Mouse (Mus musculus): ENCODE measurements around the gene Col18a1. TPM values are rescaled to one million over a fixed set of nuclear protein-coding genes. Genes with fewer than 3 reads are reported as not detected.
A peak's percentile ranks its signal among the peaks of the same experiment; 100 is the strongest.

Col18a1 gene
- polyA plus RNA-seq, 1 experiment from 2014 or later: 104 TPM

DNA sequence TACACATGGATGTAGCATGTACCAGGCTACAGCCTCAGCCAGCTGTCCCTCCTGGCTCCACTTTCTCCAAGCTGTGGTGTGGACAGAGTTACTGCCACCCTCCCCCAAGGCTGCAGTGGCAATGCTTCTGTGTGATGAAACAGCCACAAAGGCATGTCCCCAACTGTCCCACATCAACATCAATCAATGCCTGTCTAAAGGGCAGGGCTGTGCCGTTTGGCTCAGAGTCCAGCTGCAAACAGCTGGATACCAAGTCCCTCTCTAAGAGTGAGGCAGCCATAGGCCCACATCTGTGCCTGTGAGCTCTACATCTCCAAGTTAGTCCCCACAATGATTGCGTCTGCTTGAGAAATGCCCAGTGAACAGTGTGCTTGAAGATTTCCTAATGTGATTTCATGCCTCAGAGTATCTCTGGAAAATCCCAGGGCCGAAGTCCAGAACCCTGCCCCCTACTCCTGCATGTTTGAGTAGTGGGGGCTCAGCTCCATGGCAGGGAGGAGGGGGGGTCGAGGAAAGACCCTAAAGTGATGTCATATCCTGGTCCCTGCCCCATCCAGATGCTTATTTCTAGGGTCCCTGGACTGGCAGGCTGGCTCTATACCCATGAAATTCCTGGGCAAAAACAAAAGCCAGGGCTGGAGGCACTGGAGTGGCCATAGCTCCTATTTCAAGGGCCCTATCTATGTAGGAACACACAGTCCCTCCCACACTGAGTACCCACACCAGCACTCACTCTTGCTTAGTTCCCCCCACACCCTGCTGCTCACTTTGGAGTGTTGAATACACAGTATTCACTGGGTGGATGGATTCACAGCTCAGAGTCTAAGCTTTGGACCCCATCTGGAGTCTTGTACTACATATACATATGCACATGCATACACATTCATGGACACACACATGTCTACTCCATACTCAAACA, 49.6 kb downstream of the Col18a1 start:
- no peak overlapping the region; the same call in 1 of the 2 replicates for H3K4me2 ChIP-seq (ENCODE audit: low read depth, low read length)
- no peaks in the 10 kb centered on the region for H3K27me3 ChIP-seq (ENCODE audit: control insufficient read depth, insufficient read depth, low read depth, low read length)

DNA sequence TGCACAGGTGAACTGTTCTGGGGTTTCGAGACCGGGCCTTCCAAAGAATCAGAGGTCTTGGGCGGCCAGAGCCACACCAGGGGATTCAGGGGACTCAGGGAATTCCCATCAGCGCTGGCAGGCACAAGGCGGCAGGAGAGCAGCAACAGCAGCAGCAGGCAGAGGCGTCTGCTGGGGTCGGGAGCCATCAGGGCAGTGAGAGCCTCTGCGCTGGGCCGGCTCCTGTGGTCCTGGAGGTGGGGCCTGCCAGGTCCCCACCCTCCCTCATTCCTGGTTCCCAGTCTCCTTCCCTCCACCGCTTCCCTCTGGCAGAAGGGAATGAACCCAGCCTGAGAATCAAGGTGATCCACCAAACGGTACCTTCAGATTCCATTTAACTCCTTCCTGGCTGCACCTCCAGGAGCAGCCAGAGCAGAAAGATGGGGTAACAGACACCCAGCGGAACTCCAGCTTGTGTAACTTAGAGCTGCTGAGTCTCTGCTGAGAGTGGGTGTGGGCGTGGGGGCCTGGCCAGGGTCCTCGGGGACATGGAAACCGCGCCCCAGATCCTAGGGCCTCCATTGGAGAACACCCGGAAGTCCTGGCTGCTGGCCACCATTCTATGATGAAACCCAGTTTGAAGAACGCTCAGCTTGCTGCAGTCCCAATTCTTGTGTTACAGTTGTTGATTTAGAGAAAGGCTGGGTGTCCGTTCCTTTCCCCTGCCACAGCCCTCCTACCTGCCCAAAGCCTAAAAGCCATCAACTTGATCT, 52.7 kb downstream of the Col18a1 start:
- 44% methylated on average over 19 of the region's 19 CpGs for WGBS (ENCODE audit: insufficient replicate concordance)
- peak overlapping the region; percentile 59 for H3K9ac ChIP-seq (ENCODE audit: low read depth, low read length)
- H3K9me3 ChIP-seq (replicated peaks; ENCODE audit: control insufficient read depth, low read length): no peaks in the 10 kb centered on the region
- peak overlapping the region; percentile 85 for H3K27ac ChIP-seq (ENCODE audit: low read length)
- peak; percentile 69 for ATAC-seq (ENCODE audit: low read depth)
- no peaks in the 10 kb centered on the region for H3K36me3 ChIP-seq (ENCODE audit: control insufficient read depth, insufficient read depth)
- peak overlapping the region; percentile 60 for H3K4me2 ChIP-seq (ENCODE audit: low read depth, low read length)
- no peaks in the 10 kb centered on the region for H3K27me3 ChIP-seq (ENCODE audit: control insufficient read depth, insufficient read depth, low read depth, low read length)
- H3K4me1 ChIP-seq (ENCODE audit: control insufficient read depth, low read depth, low read length): no peaks in the 10 kb centered on the region; the same call in 1 of the 2 replicates
- H3K4me3 ChIP-seq (ENCODE audit: low read depth, low read length): peak overlapping the region; percentile 53

More for the DNA sequence above, 49.6 kb downstream of the Col18a1 start:
- ATAC-seq (ENCODE audit: low read depth): peak; percentile 70
- WGBS (ENCODE audit: insufficient replicate concordance): 30% methylated on average over 4 of the region's 4 CpGs
- H3K27ac ChIP-seq (ENCODE audit: low read length): peak overlapping the region; percentile 78
- no peaks in the 10 kb centered on the region; the same call in 1 of the 2 replicates for H3K4me1 ChIP-seq (ENCODE audit: control insufficient read depth, low read depth, low read length)
- H3K9ac ChIP-seq (ENCODE audit: low read depth, low read length): no peak overlapping the region
- no peak overlapping the region for H3K4me3 ChIP-seq (ENCODE audit: low read depth, low read length)
- H3K9me3 ChIP-seq (replicated peaks; ENCODE audit: control insufficient read depth, low read length): no peaks in the 10 kb centered on the region
- no peaks in the 10 kb centered on the region for H3K36me3 ChIP-seq (ENCODE audit: control insufficient read depth, insufficient read depth)

DNA sequence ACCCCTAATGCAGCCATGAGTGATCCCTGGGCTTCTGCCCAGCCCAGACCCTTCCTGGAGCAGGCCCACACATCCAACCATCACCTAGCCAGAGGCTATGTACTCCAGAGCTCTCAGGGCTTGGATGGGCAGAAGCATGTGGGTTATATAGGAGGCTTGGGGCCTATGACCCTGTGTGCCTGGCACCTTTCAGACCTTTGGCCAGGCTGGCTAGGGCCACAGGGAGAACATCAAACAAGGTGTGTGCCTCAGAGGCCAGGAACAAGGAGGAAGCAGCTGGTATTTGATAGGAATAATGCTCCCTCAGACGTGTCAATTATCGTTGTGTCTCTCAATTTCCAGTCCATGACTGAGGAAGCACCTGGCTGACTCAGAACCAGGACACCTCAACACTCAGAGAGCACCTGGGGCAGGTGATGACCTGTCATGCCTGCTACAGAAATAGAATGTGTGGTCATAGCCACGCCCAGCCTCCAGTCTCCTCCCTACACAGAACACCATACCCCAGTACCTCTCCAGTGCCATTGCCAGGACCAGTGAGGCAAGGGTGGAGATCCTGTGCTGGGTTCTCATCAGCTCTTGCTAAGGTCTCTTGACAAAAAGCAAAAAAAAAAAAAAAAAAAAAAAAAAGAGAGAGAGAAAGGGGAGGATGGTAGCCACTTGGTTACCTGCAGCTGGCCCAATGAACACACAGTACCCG, 54.6 kb downstream of the Col18a1 start:
- H3K9ac ChIP-seq (ENCODE audit: low read depth, low read length): peak overlapping the region; percentile 59; the same call in 1 of the 2 replicates
- H3K36me3 ChIP-seq (ENCODE audit: control insufficient read depth, insufficient read depth): no peaks in the 10 kb centered on the region
- H3K9me3 ChIP-seq (replicated peaks; ENCODE audit: control insufficient read depth, low read length): no peaks in the 10 kb centered on the region
- peak; percentile 16; the same call in 1 of the 2 replicates for ATAC-seq (ENCODE audit: low read depth)
- H3K27me3 ChIP-seq (ENCODE audit: control insufficient read depth, insufficient read depth, low read depth, low read length): no peaks in the 10 kb centered on the region
- 41% methylated on average over 4 of the region's 4 CpGs for WGBS (ENCODE audit: insufficient replicate concordance)
- peak overlapping the region; percentile 85 for H3K27ac ChIP-seq (ENCODE audit: low read length)
- H3K4me2 ChIP-seq (ENCODE audit: low read depth, low read length): peak overlapping the region; percentile 60
- peak overlapping the region; percentile 53 for H3K4me3 ChIP-seq (ENCODE audit: low read depth, low read length)
- H3K4me1 ChIP-seq (ENCODE audit: control insufficient read depth, low read depth, low read length): no peaks in the 10 kb centered on the region; the same call in 1 of the 2 replicates

DNA sequence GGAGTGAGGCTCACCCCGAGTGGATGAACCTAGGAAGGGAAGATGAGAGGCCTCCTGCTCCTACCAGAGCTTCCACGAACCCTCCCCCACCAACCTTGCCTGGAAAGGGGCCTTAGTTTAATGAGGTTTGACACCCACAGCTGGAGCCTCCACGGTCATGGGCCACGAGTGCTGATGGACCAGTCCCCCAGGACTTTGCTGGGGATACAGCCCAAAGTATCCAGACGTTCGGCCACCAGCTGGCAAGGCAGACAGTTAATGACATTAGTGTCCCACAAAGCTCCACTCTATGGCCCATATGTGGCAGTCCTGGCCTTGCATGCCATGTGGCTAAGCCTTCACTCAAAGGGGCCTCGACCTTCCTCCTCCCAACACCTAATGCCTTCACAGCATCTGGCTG, 55.5 kb downstream of the Col18a1 start:
- WGBS (ENCODE audit: insufficient replicate concordance): 48% methylated on average over 7 of the region's 7 CpGs
- H3K4me1 ChIP-seq (ENCODE audit: control insufficient read depth, low read depth, low read length): no peaks in the 10 kb centered on the region; the same call in 1 of the 2 replicates
- H3K27ac ChIP-seq (ENCODE audit: low read length): no peak overlapping the region
- H3K4me2 ChIP-seq (ENCODE audit: low read depth, low read length): peak overlapping the region; percentile 60
- H3K9me3 ChIP-seq (replicated peaks; ENCODE audit: control insufficient read depth, low read length): no peaks in the 10 kb centered on the region
- no peaks in the 10 kb centered on the region for H3K36me3 ChIP-seq (ENCODE audit: control insufficient read depth, insufficient read depth)
- peak overlapping the region; percentile 53 for H3K4me3 ChIP-seq (ENCODE audit: low read depth, low read length)
- ATAC-seq (ENCODE audit: low read depth): no peak
- peak overlapping the region; percentile 31 for H3K9ac ChIP-seq (ENCODE audit: low read depth, low read length)
- H3K27me3 ChIP-seq (ENCODE audit: control insufficient read depth, insufficient read depth, low read depth, low read length): no peaks in the 10 kb centered on the region

DNA sequence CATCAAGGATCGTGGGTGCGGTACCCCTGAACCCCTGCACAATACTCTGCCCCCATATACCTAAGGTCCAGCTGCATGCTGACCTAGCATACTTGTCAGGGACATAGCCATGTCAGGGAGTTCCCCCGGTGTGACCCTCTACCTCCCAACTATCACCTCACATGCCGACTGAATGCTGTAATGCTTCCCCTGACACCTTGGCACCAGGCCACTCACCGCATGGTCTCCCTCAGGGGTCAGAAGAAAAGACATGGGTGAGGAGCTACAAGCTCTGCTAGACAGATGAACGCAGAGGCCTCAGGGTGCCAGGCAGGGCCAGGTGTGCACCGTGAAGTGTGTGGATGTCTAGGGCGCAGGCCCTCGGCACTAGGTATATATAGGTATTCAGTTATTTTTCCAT, 56.3 kb downstream of the Col18a1 start:
- 66% methylated on average over 9 of the region's 9 CpGs for WGBS (ENCODE audit: insufficient replicate concordance)
- Histone ChIP-seq H3K9ac (ENCODE audit: low read depth, low read length) (no peak overlapping the region), H3K27ac (ENCODE audit: low read length) (peak overlapping the region; percentile 29; the same call in 1 of the 2 replicates), H3K4me2 (ENCODE audit: low read depth, low read length) (peak overlapping the region; percentile 60), H3K9me3 (replicated peaks; ENCODE audit: control insufficient read depth, low read length) (no peaks in the 10 kb centered on the region), H3K27me3 (ENCODE audit: control insufficient read depth, insufficient read depth, low read depth, low read length) (no peaks in the 10 kb centered on the region), H3K4me1 (ENCODE audit: control insufficient read depth, low read depth, low read length) (no peaks in the 10 kb centered on the region; the same call in 1 of the 2 replicates), H3K36me3 (ENCODE audit: control insufficient read depth, insufficient read depth) (no peaks in the 10 kb centered on the region), H3K4me3 (ENCODE audit: low read depth, low read length) (0 out of 2 replicates have a peak overlapping the region, but pooled peaks have one; percentile 2)
- ATAC-seq (ENCODE audit: low read depth): peak; percentile 13; the same call in 1 of the 2 replicates

DNA sequence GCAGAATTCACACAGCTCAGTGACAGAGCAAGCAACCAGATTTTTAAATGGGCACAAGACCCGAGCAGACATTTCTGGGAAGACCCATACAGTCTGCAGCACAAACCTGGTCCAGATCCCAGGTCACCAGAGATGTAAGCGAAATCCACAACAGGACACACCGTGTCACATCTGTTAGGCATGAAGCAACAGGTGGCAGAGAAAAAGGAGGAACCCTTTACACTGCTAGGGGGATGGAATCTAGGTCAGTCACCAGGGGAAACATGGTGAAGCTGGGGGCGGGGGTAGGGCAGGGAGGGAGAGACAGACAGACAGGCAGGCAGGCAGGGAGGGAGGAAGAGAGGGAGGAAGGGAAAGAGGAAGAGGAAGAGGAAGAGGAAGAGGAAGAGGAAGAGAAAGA, 58.2 kb downstream of the Col18a1 start:
- Histone ChIP-seq H3K36me3 (ENCODE audit: control insufficient read depth, insufficient read depth) (no peaks in the 10 kb centered on the region), H3K4me2 (ENCODE audit: low read depth, low read length) (no peak overlapping the region), H3K27me3 (ENCODE audit: control insufficient read depth, insufficient read depth, low read depth, low read length) (no peaks in the 10 kb centered on the region), H3K9ac (ENCODE audit: low read depth, low read length) (no peak overlapping the region), H3K4me1 (ENCODE audit: control insufficient read depth, low read depth, low read length) (no peaks in the 10 kb centered on the region; the same call in 1 of the 2 replicates), H3K27ac (ENCODE audit: low read length) (no peak overlapping the region), H3K4me3 (ENCODE audit: low read depth, low read length) (no peak overlapping the region), H3K9me3 (replicated peaks; ENCODE audit: control insufficient read depth, low read length) (no peaks in the 10 kb centered on the region)
- ATAC-seq (ENCODE audit: low read depth): no peak
- WGBS (ENCODE audit: insufficient replicate concordance): 40% methylated on average over 4 of the region's 4 CpGs

DNA sequence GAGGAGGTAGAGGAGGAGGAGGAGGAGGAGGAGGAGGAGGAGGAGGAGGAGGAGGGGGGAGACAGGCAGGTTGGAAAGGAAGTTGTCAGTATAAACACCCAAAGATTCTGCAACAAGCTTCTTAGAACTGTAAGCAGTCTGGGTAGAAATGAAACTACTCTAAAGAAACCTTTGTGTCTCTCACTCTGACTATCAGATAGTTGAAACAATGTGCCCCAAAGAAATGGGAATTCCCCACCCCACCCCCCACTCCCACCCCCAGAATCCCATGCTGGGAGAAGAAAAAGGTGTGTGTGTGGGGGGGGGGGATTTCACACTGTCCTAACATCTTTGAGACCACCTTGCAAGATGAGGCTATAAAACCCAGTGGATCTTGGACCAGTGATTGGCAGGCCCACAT, 62.0 kb downstream of the Col18a1 start:
- Histone ChIP-seq H3K4me1 (ENCODE audit: control insufficient read depth, low read depth, low read length) (no peaks in the 10 kb centered on the region; the same call in 1 of the 2 replicates), H3K36me3 (ENCODE audit: control insufficient read depth, insufficient read depth) (no peaks in the 10 kb centered on the region), H3K27ac (ENCODE audit: low read length) (0 out of 2 replicates have a peak overlapping the region, but pooled peaks have one; percentile 1), H3K27me3 (ENCODE audit: control insufficient read depth, insufficient read depth, low read depth, low read length) (no peaks in the 10 kb centered on the region), H3K9ac (ENCODE audit: low read depth, low read length) (no peak overlapping the region), H3K4me3 (ENCODE audit: low read depth, low read length) (no peak overlapping the region), H3K4me2 (ENCODE audit: low read depth, low read length) (no peak overlapping the region), H3K9me3 (replicated peaks; ENCODE audit: control insufficient read depth, low read length) (no peaks in the 10 kb centered on the region)
- no peak for ATAC-seq (ENCODE audit: low read depth)

DNA sequence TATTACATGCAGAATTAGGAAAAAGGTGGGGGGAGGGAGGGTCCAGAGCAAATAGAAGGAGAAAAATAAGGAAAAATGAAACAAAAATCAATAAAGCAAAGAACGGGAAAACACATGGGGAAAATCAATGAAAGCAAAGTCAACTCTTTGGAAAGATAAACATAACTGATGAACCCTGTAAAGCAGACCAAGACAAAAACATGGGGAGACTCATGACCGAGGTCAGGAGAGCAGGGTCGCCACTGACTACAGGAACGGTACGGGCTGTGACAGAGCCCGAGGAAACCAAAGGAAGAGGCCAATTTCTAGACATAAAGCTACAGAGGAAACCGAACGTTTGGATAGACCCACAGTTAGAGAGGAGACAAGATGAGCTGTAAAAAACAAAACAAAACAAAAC, 62.7 kb downstream of the Col18a1 start:
- Histone ChIP-seq H3K36me3 (ENCODE audit: control insufficient read depth, insufficient read depth) (no peaks in the 10 kb centered on the region), H3K9ac (ENCODE audit: low read depth, low read length) (no peak overlapping the region), H3K4me3 (ENCODE audit: low read depth, low read length) (no peak overlapping the region), H3K27me3 (ENCODE audit: control insufficient read depth, insufficient read depth, low read depth, low read length) (no peaks in the 10 kb centered on the region), H3K4me1 (ENCODE audit: control insufficient read depth, low read depth, low read length) (no peaks in the 10 kb centered on the region), H3K9me3 (replicated peaks; ENCODE audit: control insufficient read depth, low read length) (no peaks in the 10 kb centered on the region), H3K27ac (ENCODE audit: low read length) (no peak overlapping the region), H3K4me2 (ENCODE audit: low read depth, low read length) (no peak overlapping the region)
- WGBS (ENCODE audit: insufficient replicate concordance): 10% methylated on average over 8 of the region's 8 CpGs
- peak; percentile 80 for ATAC-seq (ENCODE audit: low read depth)
